ENCODE assay signal across 23 mouse cellular contexts in the genomic region with DNA sequence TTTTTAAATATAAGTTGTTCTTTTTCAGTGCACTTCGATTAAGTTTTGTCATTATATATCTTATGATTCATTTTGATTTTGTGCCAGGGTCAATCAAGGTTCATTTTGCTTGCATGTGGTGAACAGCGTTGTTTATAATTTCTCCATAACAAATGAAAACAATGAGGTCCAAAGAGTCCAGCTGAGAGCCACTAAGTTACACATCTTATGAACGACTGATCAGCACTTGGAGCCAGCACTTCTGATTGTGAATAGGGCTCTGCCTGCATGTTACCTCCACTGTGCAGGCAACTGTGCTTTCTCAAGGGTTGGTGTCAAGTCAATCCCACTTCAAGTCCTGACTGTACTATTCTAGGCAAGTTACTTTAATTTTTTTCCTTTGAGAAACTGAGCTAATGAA.
"Had no signal": no experiment of that assay in that cellular context is flagged by ENCODE, and none has a peak within 500 bp of the region (broad histone marks: within the 10 kb centered on the region; RNA-seq: fewer than 3 reads in every experiment).

No protein-coding gene starts in this region.

- H3K4me1 ChIP-seq: liver, embryonic 13.5 days; liver, embryonic 15.5 days; megakaryocyte, embryonic 14.5 days; midbrain, embryonic 10.5 days; midbrain, embryonic 12.5 days; neural tube, embryonic 13.5 days; neural tube, embryonic 15.5 days had no signal

- H3K36me3 ChIP-seq: liver, embryonic 13.5 days; liver, embryonic 15.5 days; midbrain, embryonic 10.5 days; midbrain, embryonic 12.5 days; neural tube, embryonic 13.5 days; neural tube, embryonic 15.5 days had no signal

- H3K4me3 ChIP-seq: liver, embryonic 13.5 days; liver, embryonic 15.5 days; megakaryocyte, embryonic 14.5 days; midbrain, embryonic 10.5 days; midbrain, embryonic 12.5 days; myocyte; neural tube, embryonic 13.5 days; neural tube, embryonic 15.5 days had no signal

- H3K9ac ChIP-seq: liver, embryonic 13.5 days; liver, embryonic 15.5 days; liver, postnatal 0 days; midbrain, embryonic 12.5 days; neural tube, embryonic 13.5 days; neural tube, embryonic 15.5 days had no signal

- H3K4me2 ChIP-seq: liver, embryonic 11.5 days; liver, embryonic 13.5 days; liver, embryonic 15.5 days; midbrain, embryonic 12.5 days; neural tube, embryonic 13.5 days; neural tube, embryonic 15.5 days had no signal

- H3K27me3 ChIP-seq: liver, embryonic 13.5 days; liver, embryonic 15.5 days; megakaryocyte, embryonic 14.5 days; midbrain, embryonic 12.5 days; neural tube, embryonic 13.5 days; neural tube, embryonic 15.5 days had no signal

- H3K27ac ChIP-seq: liver, embryonic 13.5 days; liver, embryonic 15.5 days; macrophage; midbrain, embryonic 10.5 days; midbrain, embryonic 12.5 days; neural tube, embryonic 13.5 days; neural tube, embryonic 15.5 days had no signal

- ATAC-seq: liver, postnatal 0 days; midbrain, embryonic 16.5 days had no signal

- DNase-seq: liver; liver, embryonic 13.5 days; liver, postnatal 0 days; lung, postnatal 14 days; midbrain, embryonic 14.5 days; retina, postnatal 1 day; right cerebral cortex, adult 18-20 months; right cerebral cortex, postnatal 25 days; right cerebral cortex, postnatal 4 days; spleen, adult 18-20 months; thymus, adult 18-20 months; thymus, postnatal 14 days; thymus, postnatal 36 days had no signal

- H3K9me3 ChIP-seq: liver, embryonic 13.5 days; liver, embryonic 15.5 days; midbrain, embryonic 10.5 days; midbrain, embryonic 12.5 days; neural tube, embryonic 13.5 days; neural tube, embryonic 15.5 days had no signal
